Mouse (Mus musculus): ENCODE measurements around the gene Pdzk1.

The Pdzk1 gene

DNA sequence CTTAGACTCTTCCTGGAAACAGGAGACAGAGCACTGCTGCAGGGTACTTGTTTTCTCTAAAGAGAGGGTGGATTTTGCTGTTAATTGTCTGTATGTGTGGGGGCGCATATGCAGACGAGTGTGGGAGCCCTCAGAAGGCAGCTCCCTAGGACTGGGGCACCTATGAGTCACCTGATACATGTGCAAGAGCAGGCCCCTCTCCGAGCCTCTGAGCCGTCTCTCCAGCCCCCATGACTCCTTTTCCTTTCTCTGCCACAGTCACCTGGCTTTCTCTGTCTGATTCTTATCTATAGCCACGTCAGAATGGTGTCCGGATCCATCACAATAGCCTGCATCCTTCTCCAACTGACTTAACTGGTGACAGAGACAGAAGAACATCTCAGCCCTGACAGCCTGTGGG lies 52.5 kb downstream of the Pdzk1 start:
- no peak for DNase-seq (ENCODE audit: low read depth, low spot score)

DNA sequence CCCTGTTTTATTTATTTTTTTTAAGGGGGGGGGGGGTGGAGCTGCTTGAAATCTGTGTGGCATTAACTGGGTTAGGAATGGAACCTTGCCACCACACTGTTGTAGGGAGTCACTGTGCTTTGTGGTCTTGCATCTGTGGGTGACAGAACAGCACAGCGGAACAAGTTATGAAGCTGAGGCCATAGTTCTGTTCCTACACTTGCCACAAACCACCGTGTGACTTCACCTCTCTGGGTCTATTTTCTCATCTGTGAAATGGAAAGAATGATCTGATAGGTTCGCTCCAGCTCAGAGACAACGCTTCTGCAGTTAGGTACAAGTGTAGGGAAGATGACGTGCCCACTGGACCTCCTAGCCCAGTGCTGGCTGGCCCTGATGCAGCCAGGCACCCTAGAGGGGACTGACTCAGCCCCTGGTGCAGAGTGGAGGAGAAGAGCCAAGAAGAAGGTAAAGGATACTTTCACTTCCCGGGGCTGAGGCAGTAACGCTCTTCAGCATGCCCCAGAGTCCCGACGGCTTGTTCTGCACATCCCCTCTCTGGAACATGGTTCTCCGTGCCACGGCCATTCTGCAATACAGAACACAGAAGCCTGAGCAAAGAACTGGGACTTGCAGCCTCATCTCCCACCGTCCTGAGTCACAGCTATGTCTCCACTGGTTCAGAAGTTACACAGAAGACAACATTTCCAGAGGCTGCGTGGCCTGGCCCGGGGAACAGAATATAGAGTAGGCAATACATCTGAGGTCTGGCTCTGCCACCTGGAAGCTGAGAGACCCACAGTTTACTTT lies 53.2 kb downstream of the Pdzk1 start:
- DNase-seq (ENCODE audit: low read depth, low spot score): no peak

DNA sequence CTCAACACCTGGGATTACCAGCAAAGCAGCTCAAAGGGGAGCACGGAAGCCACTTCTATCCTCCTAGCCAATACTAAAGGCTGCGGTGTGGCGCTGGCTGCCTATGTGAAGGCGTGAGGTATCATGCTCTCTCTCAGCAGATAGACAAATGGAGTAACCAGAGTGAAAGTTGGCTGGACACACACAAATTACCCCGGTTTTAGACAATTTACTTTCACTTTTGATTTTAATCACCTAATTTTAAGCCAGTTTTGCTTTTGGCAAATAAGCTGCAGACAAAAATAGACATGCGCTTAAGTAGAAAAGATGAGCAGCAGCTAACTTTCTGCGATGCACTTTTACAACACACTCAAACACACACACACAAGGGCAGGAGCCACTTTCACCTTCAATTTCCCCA lies 54.6 kb downstream of the Pdzk1 start:
- DNase-seq (ENCODE audit: low read depth, low spot score): no peak

DNA sequence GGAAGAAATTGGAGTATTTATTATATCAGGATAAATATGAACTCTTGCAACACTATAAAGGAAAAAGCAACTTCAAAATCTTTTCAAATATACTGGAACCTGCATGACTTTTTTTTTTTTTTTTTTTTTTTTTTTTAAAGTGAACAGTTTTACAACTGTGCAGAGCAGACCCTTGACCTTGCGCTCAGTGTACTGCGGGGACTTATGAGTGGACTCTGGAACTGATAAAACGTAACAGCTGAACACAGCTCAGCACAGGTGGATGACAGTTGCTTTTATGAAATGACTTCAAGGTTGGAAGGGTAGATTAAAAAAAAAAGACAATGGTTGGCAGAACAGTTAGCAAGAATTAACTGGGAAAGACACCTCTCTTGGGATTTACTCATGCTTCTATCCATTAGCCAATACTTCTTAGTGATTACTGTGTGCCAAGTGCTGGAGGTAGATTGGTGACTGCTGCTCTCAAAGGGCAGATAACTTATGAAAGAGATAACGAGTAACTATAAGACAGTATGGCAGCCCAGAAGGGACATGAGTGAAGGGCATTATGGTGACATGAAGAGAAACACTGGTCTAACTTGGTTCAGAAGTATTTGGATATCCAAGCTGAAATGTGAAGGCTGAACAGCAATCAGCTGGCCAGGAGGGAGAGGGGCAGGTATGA lies 73.4 kb downstream of the Pdzk1 start:
- no peak for DNase-seq (ENCODE audit: low read depth, low spot score)

DNA sequence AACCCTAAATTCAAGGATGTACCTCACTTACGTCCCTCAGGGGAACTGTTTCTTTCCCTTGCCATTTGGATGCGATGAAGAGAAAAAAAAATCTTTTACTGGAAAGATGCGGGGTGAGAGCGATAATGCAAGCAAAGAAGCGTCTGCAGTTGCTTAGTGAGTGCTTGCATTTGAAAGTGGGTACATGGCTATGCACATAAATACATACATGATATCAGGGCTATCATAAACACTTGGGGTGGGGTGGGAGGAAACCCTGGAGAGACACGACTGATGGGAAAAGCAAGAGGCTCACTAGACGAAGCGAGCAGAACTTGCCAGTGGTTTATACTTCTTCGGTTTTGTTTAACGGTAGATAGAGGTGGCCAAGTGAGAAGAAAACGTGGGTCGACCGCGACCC lies 75.3 kb downstream of the Pdzk1 start, which contains the start of gene Gja5:
Gene Gja5, plus strand, starts transcription at position 301 of the 400 bp plus-strand sequence.
- no peak for DNase-seq (ENCODE audit: low read depth, low spot score)

DNA sequence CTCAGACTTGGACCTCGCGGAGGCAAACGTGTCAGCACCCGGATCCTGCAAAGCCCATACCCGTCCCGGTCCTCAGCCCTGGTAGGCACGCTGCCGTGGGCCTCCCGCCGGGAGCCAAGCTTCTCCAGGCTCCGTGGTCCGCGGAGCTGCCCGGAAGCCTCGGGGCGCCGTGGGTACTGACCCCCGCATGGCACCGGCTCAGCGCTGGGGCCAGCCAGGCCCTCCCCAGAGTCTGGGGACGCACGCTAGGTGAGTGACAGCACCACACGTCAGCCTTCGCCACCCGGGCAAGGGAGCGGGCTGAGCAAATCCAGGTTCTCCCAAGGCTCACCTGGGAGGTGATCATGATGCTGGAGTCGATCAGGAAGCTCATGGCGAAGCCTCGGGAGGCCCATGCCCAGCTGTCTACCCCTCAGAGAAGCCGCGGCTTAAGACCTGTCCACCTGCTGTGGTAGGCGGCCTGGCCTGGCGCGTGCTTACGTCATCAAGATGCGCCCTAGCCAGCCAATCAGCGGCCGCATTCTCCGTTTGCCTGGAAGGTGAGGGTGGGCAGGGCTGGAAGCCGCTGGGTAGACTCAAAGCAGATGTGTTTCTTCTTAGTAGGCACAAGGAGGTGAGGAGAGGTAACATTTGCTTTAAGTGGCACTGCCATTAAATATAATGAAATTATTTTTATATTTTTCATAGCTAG lies 75.9 kb downstream of the Pdzk1 start, which contains the start of gene Gpr89:
Gene Gpr89, minus strand, starts transcription at position 496 of the 691 bp plus-strand sequence.
- DNase-seq (ENCODE audit: low read depth, low spot score): peak; percentile 93

DNA sequence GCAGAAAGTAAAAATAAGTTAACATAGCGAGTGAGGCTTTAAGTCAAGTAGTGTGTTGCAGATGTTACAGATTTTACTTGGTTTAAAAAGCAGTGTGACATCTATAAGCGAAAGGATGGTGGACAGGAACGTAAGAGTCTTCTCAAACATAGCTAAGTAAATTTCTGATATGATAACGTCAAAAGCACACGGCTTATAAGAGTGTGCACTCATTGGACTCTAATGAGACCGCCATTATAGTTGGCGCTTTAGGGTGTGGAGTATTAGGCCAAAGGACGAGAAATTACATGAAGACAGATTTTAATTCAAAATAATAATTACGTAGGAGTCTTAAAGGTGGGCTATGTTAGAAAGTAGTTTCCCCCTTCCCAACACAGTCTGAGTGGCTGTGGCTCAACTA lies 76.5 kb downstream of the Pdzk1 start:
- DNase-seq (ENCODE audit: low read depth, low spot score): no peak
